Mouse (Mus musculus): ENCODE results near the gene Adgrg3.
"Not testable (repeated sequence)": the region's sequence is repeated elsewhere in the genome, so short reads cannot be mapped to it uniquely, and the experiment has no call there.

Gene Adgrg3

DNA sequence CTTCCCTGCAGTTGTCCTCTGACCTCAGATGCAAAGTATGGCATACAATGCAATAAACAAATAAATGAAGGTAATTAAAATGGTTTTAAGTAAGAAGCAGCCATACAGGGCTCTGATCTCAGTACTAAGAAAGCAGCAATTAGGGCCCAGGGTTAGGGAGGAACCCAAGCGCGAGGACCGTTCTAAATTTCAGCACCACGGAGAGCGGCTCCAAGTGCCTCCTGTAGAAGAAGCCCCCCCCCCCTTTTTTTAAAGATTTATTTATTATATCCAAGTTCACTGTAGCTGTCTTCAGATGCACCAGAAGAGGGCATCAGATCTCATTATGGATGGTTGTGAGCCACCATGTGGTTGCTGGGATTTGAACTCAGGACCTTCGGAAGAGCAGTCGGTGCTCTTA, 10.9 kb downstream of the Adgrg3 start:
- not testable (repeated sequence) for DNase-seq

DNA sequence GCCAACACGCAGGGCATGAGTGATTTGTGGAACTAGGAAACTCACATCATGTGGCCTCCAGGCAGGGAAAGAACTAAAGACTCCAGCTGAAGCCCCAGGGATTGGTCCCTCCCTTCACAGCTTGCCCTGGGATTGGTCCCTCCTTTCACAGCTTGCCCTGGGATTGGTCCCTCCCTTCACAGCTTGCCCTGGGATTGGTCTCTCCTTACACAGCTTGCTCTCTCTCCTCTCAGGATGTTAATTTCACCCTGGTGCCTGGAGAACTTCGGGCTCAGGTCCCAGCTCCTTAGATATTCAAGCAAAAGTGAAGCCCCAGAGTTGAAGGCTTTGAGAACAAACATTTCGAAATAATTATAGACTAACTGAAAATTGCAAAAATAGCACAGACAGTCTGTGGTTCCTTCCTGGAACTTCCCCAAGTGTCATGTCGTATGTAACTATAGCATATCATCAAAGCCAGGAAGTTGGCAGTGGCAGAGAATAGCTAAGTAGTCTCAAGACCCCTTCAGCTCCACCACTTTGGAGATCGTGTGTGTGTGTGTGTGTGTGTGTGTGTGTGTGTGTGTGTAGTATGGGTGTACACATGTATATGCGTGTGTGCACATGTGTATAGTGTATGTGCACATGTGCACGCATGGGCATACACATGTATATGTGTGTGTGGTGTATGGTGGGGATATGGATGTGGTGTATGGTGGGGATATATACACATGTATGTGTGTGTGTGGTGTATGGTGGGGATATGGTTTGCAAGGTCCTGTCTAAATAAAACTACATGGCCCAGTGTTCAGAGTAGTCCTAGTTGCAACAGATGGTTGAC, 19.8 kb downstream of the Adgrg3 start:
- no peak for DNase-seq

DNA sequence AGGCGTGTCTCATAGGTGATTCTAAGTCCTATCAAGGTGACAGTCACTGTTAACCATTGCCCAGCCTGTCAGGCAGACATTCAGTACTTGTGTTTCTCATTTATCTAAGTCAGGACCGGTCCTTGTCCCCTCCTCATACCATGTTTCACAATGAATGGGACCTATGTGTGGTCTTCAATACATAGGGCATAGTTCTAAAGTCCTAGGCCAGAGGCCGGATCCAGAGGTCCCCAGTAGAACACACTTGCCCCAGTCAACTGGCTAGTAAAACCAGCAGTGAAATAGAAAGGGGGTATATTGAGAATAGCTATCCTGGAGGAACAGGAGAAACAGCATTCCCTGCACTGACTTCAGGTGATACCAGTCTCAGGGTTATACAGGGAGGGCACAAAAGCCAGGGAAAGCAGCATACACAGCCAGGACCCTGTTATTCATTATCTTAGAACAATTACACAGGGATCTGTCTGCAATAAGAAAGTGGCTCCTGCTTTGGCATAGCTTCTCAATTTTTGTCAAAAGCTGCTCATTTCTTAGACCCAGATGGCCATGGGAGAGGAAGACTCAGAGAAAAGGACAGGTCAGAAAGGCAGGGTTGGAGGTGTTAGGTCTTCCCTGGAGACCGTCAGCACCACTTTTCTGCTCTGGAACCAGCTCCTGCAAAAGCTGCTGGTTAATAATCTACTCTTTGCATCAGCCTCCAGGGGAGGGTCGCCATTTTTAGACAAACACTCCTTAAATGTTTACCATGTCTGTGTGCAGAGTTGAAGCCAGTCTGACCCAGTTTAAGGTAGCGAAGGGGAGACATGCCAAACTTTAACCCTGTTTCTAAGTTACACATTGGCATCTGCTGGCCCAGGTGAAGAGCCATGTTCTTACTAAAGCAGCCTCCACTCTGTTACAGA, 24.6 kb downstream of the Adgrg3 start:
- no peak for DNase-seq

DNA sequence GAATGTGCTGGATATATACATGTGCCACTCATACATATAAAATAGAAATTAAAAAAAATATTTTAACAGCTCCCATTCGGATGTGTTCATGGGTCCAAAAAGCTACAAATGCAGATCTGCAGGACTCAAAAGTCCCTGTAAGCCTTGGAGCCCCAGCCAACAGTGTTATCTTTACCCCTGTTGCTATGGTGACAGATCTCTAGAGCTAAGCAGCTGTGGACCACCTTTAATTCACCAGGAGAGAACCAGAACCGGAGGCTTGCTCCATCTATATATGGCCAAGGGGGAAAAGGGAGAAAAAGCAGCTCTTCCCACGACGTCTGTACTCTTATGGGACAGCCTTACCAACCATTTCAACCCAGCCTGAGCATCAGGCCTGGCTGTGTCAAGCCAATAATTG, 27.3 kb downstream of the Adgrg3 start:
- DNase-seq = no peak

DNA sequence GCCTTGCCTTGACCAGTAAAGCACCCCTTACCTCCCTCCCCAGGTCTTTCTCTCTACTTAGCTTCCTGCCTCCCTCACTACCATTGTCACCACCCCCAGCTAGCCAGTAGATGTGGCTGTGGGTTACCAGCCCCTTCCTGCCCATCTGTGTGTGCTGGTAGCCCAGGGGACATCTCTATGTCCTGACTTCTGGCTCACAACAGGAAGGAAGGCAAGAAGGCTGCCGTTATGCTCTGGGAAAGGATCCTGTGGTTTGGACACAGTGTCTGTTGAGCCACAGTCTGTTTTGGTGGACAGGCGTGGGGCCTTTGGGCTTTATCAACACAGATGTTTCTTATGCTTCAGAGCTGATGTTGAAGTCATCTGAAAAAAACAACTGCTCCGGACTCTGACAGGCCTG, 29.5 kb downstream of the Adgrg3 start:
- DNase-seq = no peak

DNA sequence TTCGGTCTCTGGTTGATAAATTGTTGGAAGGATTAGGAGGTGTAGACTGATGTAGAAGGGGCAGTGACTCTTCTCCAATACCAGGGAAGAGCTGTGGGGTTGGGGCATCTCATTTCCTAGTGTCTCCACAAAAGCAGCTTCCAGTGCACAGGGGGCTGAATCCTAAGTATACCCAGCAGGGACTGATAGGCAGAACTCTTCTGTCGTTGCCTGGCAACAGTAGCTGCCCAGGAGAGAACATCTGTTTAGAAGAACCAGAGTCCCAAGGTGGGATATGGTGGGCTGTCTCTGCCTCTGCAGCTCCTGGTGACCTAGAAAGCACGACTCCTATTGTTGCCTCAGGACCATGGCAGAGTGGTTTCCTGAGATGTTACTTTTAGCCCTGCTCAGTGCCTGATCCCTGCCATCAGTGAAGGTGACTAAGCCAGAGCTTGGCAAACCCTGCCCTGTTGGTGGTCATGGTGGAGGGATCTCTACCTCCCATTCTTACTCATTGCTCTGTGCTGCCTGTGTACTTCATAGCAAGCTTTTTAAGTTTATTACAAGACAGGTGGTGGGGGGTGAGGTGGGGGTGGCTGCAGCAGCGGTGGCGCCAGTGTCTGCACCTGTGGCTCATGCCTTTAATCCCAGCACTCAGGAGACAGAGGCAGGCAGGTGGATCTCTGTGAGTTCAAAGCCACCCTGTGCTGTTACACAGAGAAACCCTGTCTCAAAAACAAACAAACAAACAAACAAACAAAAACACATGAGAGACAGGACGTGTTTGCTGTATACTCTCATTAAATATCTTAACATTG, 30.6 kb downstream of the Adgrg3 start:
- DNase-seq = no peak

DNA sequence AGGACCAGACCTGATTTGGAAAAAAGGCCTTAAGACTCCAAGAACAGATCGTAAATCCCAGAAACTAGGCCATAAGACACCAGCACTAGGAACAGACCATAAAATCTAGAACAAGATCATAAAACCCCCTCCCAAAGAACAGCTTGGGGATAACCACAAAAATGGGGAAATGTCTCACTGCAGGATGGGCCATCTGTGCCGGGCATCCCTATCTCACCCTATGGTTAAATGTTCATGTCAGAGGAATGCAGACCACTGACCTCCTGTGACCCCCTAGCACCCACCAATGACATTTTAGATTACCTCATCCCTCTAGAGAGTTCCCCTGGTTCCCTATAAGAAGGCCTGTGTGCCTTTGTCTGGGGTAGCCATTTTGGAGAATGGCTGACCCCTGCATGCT, 32.1 kb downstream of the Adgrg3 start:
- no peak for DNase-seq

DNA sequence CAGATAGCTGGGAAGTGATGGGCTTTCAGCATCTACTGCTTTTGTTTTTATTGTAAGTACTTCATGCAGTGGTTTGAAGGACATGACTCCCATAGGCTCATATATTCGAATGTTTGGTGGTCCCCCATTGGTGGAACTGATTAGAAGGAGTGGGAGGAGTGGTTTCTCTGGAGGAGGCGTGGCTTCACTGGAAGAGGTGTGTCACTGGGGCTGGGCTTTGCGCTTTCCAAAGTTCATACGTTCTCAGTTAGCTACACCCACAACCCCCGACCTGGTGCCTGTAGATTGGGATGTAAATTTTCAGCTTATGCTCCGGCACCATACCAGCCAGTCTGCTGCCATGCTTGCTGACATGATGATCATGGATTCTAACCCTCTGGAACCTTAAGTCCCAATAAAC, 36.9 kb downstream of the Adgrg3 start:
- no peak for DNase-seq

DNA sequence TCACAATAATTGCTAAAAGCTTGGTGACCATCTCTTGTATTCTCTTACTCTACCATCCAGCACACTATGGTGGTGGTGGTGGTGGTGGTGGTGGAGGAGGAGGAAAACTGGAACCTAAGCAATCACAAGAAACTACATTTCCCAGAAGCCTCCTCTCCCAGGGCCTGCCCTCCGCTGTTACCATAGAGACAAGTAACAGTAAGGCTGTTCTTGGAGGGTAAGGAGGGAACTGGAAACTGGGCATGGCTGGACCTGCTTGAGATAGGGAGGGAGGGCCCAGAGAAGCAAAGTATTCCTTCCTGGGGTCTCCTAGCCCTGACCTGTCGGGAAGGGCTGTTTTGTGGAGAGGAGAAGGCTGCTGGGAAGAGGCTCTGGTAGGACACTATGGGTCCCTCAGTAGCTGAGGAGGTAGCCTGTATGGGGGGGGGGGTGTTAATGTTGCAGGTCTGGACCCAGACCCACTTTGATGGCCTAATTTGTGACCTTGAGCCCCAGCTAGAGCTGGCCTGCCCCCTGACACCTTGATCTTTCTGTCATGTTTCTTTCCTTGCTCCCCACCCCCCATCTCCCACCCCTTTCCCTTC, 37.5 kb downstream of the Adgrg3 start, which contains the start of gene Drc7:
Gene Drc7 (plus strand): TSS at position 177 of the 584 bp plus-strand sequence.
- DNase-seq = no peak

DNA sequence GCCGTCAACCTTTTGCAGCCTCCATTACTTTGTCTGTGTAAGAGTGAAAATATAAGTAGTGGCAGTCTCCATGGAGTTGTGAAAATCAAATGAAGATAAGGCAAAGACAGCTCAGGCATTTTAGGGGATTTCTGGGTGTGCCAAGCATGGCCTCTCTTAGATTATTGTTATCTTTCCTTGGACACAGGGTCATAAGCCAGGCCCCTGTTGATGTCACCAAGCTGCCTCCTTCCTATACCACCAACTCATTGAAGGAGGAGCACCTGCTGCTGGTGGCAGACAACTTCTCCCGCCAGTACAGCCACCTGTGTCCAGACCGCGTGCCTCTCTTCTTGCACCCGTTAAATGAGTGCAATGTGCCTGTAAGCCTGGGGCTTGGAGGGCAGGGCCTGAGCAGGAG, 38.9 kb downstream of the Adgrg3 start:
- DNase-seq = no peak

DNA sequence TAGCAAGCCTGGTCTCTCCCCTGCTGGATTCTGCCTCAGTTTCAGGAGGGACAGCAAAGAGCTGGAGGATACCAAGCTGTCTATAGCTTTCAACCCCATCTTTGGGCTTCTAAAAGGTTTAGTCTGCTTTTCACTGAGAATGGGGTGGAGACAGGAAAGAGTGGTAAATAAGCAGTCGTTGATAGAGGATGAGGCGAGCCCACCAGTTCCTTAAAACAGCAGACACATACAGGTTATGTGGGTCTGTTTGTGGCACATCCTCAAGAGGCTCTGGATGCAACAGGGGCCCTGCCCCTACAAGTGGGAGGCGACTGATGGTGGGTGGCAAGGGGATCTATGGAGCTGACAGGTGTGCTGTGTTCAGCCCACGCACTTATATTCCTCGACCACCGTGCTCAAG, 41.2 kb downstream of the Adgrg3 start:
- DNase-seq = no peak

DNA sequence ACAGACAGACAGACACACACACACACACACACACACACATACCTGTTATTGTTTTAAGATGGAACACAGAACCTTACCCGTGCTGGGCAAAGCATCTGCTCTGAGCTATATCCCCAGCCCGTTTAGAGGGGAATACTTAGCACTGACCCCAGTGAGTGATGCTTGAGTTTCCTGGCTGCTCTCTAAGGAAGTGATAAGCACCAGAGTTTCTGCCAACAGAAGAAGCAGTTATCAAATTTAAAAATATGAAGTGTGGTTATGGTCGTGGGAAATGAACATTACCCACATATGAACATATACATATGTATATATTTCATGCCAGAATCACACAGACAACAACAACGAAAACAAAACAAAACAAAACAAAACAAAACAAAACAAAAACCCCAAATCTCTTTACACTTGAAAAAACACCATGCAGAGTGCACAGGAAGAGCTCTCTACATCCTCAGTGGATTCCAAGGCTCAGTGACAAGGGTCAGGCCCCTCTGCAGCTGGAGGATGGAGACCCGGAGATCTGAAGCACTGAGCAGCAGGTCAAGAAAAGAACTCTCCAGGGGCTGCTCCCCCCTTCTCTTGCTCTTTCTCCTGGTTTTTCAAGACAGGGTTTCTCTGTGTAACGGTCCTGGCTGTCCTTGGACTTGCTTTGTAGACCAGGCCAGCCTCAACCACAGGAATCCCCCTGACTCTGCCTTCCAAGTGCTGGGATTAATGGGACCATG, 42.5 kb downstream of the Adgrg3 start:
- DNase-seq = no peak

DNA sequence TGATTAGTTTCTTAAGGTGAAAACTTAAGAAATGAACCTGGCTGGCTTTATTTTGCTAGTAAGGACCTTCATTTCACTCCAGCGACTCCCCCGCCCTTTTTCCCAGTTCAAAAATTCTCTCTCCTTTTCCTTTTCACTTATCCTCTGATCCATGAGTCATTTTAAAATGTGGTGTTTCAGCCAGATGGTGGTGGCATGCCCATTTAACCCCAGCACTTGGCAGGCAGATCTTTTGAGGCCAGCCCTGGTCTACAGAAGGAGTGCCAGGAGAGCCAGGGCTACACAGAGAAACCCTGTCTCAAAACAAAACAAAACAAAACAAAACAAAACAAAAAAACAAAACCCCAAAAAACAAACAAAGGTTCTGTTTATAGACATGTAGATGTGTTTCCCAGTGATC, 47.0 kb downstream of the Adgrg3 start:
- peak; percentile 66 for DNase-seq

DNA sequence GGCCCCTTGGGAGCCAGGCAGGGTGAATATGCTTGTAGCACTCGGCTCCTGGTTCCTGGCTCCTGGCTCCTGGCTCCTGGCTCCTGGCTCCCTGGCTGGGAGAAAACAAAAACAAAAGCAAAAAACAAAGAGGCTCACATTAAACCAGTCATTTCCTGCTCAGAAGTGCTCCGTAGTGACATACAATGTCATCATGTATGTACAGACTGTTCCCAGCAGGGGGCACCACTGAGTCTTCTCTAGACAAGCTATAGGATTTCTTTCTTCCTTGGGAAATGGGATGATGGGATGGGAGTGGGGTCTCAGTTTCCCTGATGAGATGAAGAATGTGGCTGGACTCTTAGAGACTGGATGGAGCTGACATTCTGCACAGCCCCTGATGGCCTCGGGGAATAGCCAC, 50.1 kb downstream of the Adgrg3 start:
- peak; percentile 33 for DNase-seq

DNA sequence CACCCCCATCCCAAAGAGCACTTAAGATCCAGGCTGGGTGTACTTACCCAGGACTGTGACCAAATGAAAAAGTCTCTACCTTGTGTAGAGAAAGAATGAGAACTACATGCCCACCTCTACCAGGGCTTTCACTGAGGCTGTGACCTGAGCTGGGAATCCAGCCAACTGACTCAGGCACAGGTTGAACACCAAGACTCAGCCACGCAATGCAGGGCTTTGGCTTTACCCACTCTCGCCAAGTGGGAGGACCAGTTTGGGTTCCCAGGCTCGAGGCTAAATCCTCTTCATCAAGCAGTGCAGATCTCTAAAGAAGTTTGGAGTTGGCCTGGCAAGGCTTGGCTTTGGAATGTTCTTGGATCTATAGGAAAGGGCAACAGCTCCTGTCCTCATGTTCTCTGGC, 58.0 kb downstream of the Adgrg3 start:
- peak; percentile 47 for DNase-seq

DNA sequence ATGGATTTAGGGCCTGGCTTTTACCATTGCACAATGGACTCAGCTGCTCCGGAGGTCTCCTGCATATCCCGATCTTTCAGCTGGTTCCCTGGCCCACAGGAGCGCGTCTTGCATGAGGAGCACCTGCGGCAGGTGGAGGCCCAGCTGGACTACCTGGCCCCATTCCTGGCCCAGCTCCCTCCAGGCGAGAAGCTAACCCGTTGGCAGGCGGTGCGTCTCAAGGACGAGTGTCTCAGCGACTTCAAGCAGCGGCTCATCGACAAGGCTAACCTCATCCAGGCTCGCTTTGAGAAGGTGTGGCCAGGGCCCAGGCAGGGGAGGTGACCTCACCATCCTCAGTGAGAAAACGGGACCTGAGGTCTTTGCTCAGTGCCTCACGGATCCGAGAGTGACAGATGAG, 58.7 kb downstream of the Adgrg3 start:
- DNase-seq = peak; percentile 85

DNA sequence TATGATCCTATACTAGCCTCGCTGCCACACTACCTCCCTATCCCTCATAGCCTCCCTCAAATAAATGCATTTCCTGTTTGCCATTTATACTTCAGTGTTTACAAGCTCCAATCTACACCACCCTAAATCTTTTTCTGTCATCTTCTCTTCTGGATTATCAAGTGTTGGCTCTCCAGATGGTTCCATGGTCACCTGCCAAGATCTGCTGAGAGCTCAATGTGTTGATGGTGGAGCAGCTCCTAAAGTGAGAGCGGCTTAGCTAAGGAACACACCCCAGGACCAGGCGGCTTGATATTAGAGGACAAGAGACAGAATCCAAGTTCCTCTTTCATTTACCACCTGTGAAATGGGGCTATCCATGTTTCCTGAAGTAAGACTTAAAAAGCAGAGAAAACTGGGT, 60.6 kb downstream of the Adgrg3 start:
- DNase-seq = peak; percentile 67

DNA sequence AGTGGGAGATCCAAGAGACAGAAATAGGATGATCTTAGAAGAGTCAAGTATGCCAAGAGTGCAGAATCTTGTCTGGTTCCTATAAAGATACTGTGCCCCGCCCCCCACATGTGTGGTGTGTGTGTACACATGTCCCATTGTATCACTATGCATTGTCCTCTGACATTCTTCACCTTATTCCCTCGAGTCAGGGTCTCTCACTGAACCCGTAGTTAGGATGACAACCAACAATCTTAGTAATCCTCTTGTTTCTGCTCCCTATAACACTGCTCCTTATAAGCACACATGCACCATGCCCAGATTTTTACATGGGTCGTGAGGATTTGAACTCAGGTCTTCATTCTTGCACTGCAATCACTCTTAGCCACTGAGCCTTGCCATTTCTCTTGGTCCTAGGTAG, 61.8 kb downstream of the Adgrg3 start:
- DNase-seq = peak; percentile 53

DNA sequence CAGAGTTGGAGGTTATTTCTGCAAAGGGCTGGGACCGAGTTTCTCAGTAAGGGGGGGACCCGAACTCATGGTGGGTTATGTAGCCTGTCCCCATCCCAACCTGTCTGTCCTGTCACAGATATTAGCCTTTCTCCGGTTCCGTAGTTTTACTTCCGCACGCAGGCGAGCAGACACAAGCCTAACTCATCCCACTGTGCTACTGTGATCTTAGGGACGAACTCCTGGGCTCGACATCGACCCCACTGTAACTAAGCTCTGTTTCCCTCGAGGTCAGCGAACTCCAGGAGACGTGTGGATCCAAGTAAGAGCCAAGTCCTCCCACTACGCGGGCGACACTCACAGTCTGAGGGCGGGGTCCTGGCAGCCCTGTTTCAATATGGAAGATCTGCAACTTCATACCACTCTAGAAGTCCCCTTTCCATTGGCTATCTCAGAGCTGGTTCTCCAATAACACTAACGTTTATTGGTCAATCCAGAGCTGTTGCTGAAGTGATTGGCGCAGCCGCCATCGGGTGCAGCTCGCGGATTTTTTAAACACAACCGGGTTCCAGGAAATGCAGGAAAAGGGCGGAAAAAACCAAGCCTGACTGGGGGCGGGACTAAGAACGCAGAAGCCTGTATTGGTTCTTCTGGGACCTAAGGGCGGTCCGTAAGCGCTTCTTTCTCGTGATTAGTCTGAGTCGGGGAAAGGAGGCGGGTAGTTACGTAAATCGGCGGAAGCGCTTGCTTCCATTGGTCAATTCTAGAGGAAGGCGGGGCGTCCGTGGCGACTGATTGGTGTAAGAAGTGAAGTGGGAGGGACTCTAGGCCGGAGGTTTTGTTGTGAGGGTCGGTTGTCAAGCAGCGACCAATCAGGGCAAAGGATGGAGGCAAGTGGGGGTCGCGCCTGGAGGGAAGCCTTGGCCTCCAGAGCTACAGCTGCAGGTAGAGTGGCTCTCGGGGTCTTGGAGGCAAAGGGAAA, 63.2 kb downstream of the Adgrg3 start, which contains the start of gene Katnb1:
Gene Katnb1 (plus strand): TSS at position 806 of the 961 bp plus-strand sequence.
- DNase-seq = peak; percentile 100

DNA sequence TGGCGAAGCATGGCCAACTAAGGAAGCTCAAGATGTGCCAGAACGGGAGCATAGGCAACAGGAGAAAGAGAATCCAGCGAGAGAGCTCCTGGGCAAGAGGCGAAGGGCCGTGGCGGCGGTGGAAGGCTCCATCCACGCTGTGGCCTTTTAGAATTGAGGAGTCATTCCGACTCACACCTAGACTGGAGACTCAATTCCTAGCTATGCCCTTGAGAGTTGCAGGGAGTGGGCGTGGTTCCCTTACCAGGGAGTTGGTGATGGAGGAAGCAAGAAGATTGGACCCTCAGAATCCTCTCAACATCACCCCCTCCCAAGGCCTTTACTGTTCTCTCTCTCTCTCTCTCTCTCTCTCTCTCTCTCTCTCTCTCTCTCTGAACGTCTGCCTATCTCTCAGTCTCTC, 64.2 kb downstream of the Adgrg3 start:
- peak; percentile 66 for DNase-seq

DNA sequence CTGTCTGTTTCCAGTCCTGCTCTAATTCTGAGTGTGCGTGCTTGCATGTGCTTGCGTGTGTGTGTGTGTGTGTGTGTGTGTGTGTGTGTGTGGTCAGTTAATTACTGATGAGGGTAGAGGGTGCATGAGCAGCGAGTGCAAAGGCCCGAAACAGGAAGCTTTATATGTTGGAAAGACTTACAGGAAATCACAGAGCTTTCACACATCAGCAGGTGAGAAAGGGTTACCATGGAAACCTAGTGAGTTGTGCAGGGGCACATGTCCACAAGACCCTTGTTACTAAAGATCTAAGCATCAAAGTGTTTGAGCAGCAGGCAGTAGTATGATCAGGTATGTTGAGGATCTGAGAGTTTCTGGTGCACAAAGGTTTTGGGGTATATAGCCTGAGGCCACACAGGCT, 66.8 kb downstream of the Adgrg3 start:
- no peak for DNase-seq

Data from cerebellum, adult 11-12 months (tissue).